Mouse (Mus musculus): ENCODE measurements at regions not wholly inside any gene's neighbourhood (a gene's known extent, or its start where the extent isn't known, plus 50 kb on each side); places are given as distances from the start of the nearest gene placed in this dataset.

DNA sequence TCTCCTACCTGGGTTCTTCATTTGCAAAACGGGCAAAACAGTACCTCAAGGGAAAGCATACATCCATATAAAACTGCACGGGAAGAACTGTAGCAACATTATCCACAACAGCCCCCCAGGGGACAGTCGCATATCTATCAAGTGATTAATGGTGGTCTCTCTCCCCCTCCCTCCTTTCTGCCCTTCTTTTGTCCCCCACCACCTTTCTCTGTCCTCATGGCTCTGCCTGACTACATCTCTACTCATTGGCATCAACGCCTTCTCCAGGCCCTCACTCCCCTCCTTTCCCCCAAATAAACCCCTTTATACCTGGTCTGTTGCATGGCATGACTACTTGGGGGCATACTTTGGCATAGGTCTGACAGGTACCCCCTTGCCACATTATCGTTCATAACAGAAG lies 166.1 kb upstream of the Kbtbd8 start:
- TF ChIP-seq MAX (IDR thresholded peaks at IDR 0.05): no peak
- TF ChIP-seq CTCF (IDR thresholded peaks at IDR 0.05; ENCODE audit: control insufficient read depth, insufficient read depth, insufficient read length): no peak
- TF ChIP-seq USF1 (IDR thresholded peaks at IDR 0.05; ENCODE audit: low read depth): no peak
- no peak for TF ChIP-seq MYOG (IDR thresholded peaks at IDR 0.05; ENCODE audit: control insufficient read depth, extremely low read depth, insufficient read length)
- no peak for TF ChIP-seq MYOD1 (IDR thresholded peaks at IDR 0.05; ENCODE audit: control insufficient read depth, insufficient read length, low read depth)
- TF ChIP-seq CEBPB (IDR thresholded peaks at IDR 0.05; ENCODE audit: low read depth): no peak
